Mouse (Mus musculus): ENCODE results near the gene Ddx46.
"Not testable (repeated sequence)": the region's sequence is repeated elsewhere in the genome, so short reads cannot be mapped to it uniquely, and the experiment has no call there.

The Ddx46 gene

GRCm38 (mm10) chr13:55634639-55635127 is at the start of gene Ddx46:
Gene Ddx46, plus strand, starts transcription at chr13:55635027.
- peak; percentile 91 to 95 for DNase-seq (ENCODE audit: low spot score in 2 of 2)

GRCm38 (mm10) chr13:55591961-55592490 is 42.8 kb upstream of the Ddx46 start:
- DNase-seq (ENCODE audit: low spot score in 2 of 2): no peak

- DNase-seq (ENCODE audit: low spot score in 2 of 2): peak; percentile 91 to 98
Measured at GRCm38 (mm10) chr13:55592512-55593253, 42.1 kb upstream of the Ddx46 start.

GRCm38 (mm10) chr13:55593254-55593747 is 41.5 kb upstream of the Ddx46 start:
- no peak for DNase-seq (ENCODE audit: low spot score in 2 of 2)

- no peak for DNase-seq (ENCODE audit: low spot score in 2 of 2)
Measured at GRCm38 (mm10) chr13:55595375-55595774, 39.5 kb upstream of the Ddx46 start.

DNA sequence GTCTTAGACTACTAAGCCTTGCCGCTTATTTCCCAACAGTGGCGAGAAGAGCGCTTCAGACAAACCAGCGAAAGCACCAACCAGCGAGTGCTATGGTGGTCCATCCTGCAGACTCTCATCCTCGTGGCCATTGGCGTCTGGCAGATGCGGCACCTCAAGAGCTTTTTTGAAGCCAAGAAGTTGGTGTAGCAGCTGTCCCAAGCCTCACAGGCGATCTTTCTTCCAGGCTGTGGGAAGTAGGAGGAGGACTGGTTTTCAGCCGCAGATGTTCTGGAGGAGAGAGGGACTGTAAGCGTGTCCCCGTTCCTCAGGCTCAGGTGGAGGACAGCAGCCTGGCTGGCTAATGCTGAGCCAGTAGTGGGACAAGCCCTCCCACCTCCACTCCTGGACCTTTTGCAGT is 38.0 kb upstream of the Ddx46 start:
- no peak for DNase-seq (ENCODE audit: low spot score in 2 of 2)

GRCm38 (mm10) chr13:55599566-55600540 is 35.0 kb upstream of the Ddx46 start, which contains the start of gene B4galt7:
Gene B4galt7, plus strand, starts transcription at chr13:55599896.
- DNase-seq (ENCODE audit: low spot score in 2 of 2): peak; percentile 87

DNA sequence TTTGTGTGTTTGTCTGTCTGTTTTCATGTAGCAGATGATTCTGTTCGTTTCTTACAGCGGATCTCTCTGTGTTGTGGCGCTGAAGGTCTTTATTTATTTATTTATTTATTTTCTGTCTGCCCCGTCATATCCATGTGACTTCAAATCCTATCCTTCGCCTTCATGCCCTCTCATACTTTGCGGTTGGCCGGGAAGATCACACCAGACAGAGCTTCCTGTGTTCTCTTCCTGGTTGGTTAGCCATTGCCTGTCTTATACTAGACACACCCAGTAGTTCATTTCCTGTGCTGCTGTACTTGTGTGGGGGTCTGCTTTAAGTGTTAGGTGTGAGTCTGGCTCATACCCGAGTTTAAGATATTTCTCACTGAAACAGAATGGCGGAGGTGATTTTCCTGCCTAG is 34.2 kb upstream of the Ddx46 start:
- DNase-seq (ENCODE audit: low spot score in 2 of 2): no peak

- DNase-seq (ENCODE audit: low spot score in 2 of 2): peak; percentile 89 to 92
Measured at GRCm38 (mm10) chr13:55601611-55602010, 33.2 kb upstream of the Ddx46 start.

DNA sequence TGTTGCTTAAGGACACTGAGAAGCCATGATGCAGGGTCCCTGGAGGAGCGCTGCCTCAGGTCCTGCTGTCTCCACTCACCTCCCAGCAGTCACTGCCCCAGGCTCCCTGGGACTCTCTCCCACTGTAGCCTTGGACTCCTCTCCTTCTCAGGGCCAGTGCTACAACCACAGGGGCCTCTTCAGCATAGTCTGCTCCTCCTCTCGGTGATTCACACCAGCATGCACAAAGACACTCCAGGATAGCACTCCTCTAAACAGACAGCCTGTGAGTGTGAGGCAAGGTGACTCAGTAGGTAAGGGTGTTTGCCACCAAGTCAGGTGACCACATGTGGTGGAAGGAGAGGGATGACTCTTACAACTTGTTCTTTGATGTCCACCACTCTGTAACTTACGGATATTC is 30.2 kb upstream of the Ddx46 start:
- DNase-seq (ENCODE audit: low spot score in 2 of 2): no peak

- DNase-seq (ENCODE audit: low spot score in 2 of 2): no peak
Measured at GRCm38 (mm10) chr13:55606899-55607623, 27.8 kb upstream of the Ddx46 start.

GRCm38 (mm10) chr13:55607624-55608006 is 27.2 kb upstream of the Ddx46 start:
- DNase-seq (ENCODE audit: low spot score in 2 of 2): no peak

GRCm38 (mm10) chr13:55611996-55612395 is 22.8 kb upstream of the Ddx46 start:
- no peak for DNase-seq (ENCODE audit: low spot score in 2 of 2)

- no peak for DNase-seq (ENCODE audit: low spot score in 2 of 2)
Measured at GRCm38 (mm10) chr13:55613471-55613870, 21.4 kb upstream of the Ddx46 start.

- no peak for DNase-seq (ENCODE audit: low spot score in 2 of 2)
Measured at GRCm38 (mm10) chr13:55619328-55619727, 15.5 kb upstream of the Ddx46 start.

- no peak for DNase-seq (ENCODE audit: low spot score in 2 of 2)
Measured at GRCm38 (mm10) chr13:55620275-55620674, 14.6 kb upstream of the Ddx46 start.

DNA sequence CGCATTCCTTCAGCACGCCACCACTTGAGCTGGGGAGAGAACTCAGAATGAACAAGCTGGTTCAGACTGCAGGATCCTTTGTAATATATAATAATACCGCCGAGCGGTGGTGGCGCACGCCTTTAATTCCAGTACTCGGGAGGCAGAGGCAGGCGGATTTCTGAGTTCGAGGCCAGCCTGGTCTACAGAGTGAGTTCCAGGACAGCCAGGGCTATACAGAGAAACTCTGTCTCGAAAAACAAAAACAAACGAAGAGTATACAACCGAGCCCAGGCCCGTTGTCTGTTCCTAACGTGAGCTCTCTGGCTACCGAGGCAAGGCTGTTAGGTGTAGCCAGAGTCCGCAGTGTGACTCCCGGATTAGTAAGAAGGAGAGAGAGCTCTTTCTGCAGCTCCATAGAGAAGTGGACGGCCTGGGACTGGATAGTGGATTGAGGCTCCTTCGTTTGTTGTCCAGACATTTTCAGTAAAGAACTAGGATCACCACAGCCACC is 12.6 kb upstream of the Ddx46 start:
- not testable (repeated sequence) for DNase-seq (ENCODE audit: low spot score in 2 of 2)

- DNase-seq (ENCODE audit: low spot score in 2 of 2): peak; percentile 86 to 90
Measured at GRCm38 (mm10) chr13:55622649-55623541, 11.9 kb upstream of the Ddx46 start, which contains the start of gene Caml. Gene Caml, plus strand, starts transcription at chr13:55623005.

DNA sequence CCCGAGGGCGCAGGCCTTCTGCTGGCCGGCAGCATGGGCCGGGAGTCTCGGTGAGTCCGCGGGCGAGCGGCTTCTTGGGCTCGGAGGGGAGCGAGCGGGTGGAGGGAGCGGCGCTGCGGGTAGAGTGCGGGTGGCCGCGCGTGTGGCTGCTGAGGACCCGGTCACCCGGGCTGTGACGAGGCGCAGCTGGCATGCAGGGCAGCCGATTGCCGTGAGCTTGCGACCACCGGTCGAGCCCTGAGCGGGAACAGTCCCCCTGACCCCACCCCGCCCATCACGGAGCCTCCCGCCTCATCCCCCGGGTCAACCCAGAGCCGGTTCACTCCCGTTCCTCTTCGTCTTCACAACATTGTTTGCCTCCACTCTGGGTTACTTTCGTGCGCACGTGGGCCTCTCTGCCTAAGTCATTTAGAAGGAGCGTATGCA is 332 bp downstream of the Ddx46 start:
- no peak for DNase-seq (ENCODE audit: low spot score in 2 of 2)

Measured in spleen, postnatal 10 days (tissue).